Mouse (Mus musculus) spleen, adult 2 months (tissue): ENCODE results near the gene Pakap.

Experiments
- CTCF ChIP-seq: fragments of 200-500 bp; IDR thresholded peaks from 2 replicates; pipeline ENCODE4 v1.5.1; 2011; ENCODE audit warnings: mild to moderate bottlenecking, inconsistent platforms; ENCODE audit not compliant: insufficient read depth, insufficient read length, insufficient replicate concordance; ENCODE audit errors: extremely low read depth
- POLR2A ChIP-seq: fragments of 200-500 bp; IDR thresholded peaks from 2 replicates; pipeline ENCODE4 v1.6.1; 2011; ENCODE audit warnings: low read depth, low read length, inconsistent platforms

DNA sequence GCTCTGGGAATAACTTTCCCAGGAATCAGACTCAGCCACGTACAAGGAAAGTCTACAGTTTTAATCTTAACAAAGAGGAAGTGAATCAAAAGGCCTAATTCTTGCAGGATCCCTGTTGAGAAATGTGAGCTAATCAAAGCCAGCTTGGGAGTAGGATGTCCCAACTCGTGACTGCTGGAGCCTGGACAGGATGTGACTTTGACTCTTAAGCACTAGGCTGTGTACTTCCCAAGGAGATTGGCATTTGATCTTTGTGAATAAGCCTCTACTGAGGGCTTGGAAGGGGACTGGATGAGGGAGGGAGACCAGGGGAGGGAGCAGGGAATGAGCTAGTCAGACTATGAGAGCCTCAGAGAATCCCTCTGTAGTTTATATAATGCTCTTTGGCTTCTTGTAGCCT lies 298.1 kb downstream of the Pakap start:
- TF ChIP-seq CTCF, result no peak
- TF ChIP-seq POLR2A, result no peak
